Mouse (Mus musculus) lung, embryonic 16.5 days (tissue): ENCODE data around the gene P2rx5. TPM values are rescaled to one million over a fixed set of nuclear protein-coding genes. Genes with fewer than 3 reads are reported as not detected.

Experiments used
- ATAC-seq: fragments of 200-750 bp; cut with Nextera tagmentation; 2 replicates; pipeline ENCODE4 v1.8.0; 2017; ENCODE audit warnings: low read depth, mild to moderate bottlenecking, moderate library complexity
- H3K27ac ChIP-seq: fragments of 300-500 bp; sonication (generic); 2 replicates; pipeline ENCODE4 v1.5.1; 2014; ENCODE audit warnings: mild to moderate bottlenecking, control low read depth, low read length
- H3K27me3 ChIP-seq: fragments of 300-500 bp; sonication (generic); 2 replicates; pipeline ENCODE4 v1.6.1; 2014; ENCODE audit warnings: low read depth, low read length, mixed read lengths; ENCODE audit not compliant: control insufficient read depth, insufficient read depth
- H3K36me3 ChIP-seq: fragments of 300-500 bp; sonication (generic); 2 replicates; pipeline ENCODE4 v1.6.1; 2014; ENCODE audit warnings: low read length; ENCODE audit not compliant: control insufficient read depth, insufficient read depth
- H3K4me1 ChIP-seq: fragments of 300-500 bp; sonication (generic); replicated peaks from 2 replicates; pipeline ENCODE4 v1.6.1; 2014; ENCODE audit warnings: low read length, mixed read lengths; ENCODE audit not compliant: control insufficient read depth, insufficient read depth
- H3K4me2 ChIP-seq: fragments of 300-500 bp; sonication (generic); 2 replicates; pipeline ENCODE4 v1.6.1; 2014; ENCODE audit warnings: low read depth, low read length, control low read depth
- H3K4me3 ChIP-seq: fragments of 300-500 bp; sonication (generic); 2 replicates; pipeline ENCODE4 v1.5.1; 2014; ENCODE audit warnings: mild to moderate bottlenecking, low read length, control low read depth
- H3K9ac ChIP-seq: fragments of 300-500 bp; sonication (generic); 2 replicates; pipeline ENCODE4 v1.6.1; 2014; ENCODE audit warnings: low read length, control low read depth
- H3K9me3 ChIP-seq: fragments of 300-500 bp; sonication (generic); 2 replicates; pipeline ENCODE4 v1.6.1; 2016; ENCODE audit warnings: low read length; ENCODE audit not compliant: control insufficient read depth
- WGBS: fragments of 180-500 bp; shearing (Covaris S2); extraction: QIAGEN DNeasy Blood & Tissue Kit; methylation state at CpG from one replicate; pipeline ENCODE4 v1.1.7; 2014; 5-methylcytosine and 5-hydroxymethylcytosine counted together
- polyA plus RNA-seq: library from polyadenylated mRNA; unstranded; fragments of >200 nt; fragmentation: Nextera tagmentation; extraction: Ambion mirVana; gene quantifications from 2 replicates; pipeline ENCODE4 v1.2.1, GENCODE M21; 2015

Gene P2rx5
- polyA plus RNA-seq, 1 experiment from 2014 or later, result 0.18 TPM

- Histone ChIP-seq H3K4me3 (no peak overlapping the region), H3K9me3 (no peaks in the 10 kb centered on the region), H3K9ac (no peak overlapping the region), H3K36me3 (no peaks in the 10 kb centered on the region), H3K4me2 (no peak overlapping the region), H3K4me1 (peaks cover 12% of the 10 kb centered on the region), H3K27ac (no peak overlapping the region), H3K27me3 (no peaks in the 10 kb centered on the region)
- WGBS, result 31% methylated on average over 4 of the region's 4 CpGs
- no peak for ATAC-seq
Measured at GRCm38 (mm10) chr11:73201597-73201996, 41.4 kb downstream of the P2rx5 start.

GRCm38 (mm10) chr11:73203895-73204294, 43.7 kb downstream of the P2rx5 start:
- Histone ChIP-seq H3K4me1 (peaks cover 4% of the 10 kb centered on the region), H3K27ac (no peak overlapping the region), H3K4me2 (no peak overlapping the region), H3K4me3 (no peak overlapping the region), H3K9me3 (no peaks in the 10 kb centered on the region), H3K9ac (no peak overlapping the region), H3K27me3 (no peaks in the 10 kb centered on the region), H3K36me3 (no peaks in the 10 kb centered on the region)
- WGBS, result 77% methylated on average over 8 of the region's 8 CpGs
- ATAC-seq, result no peak

GRCm38 (mm10) chr11:73205194-73205593, 45.0 kb downstream of the P2rx5 start:
- Histone ChIP-seq H3K4me1 (no peaks in the 10 kb centered on the region), H3K36me3 (no peaks in the 10 kb centered on the region), H3K4me3 (no peak overlapping the region), H3K9me3 (no peaks in the 10 kb centered on the region), H3K9ac (no peak overlapping the region), H3K4me2 (no peak overlapping the region), H3K27ac (no peak overlapping the region), H3K27me3 (no peaks in the 10 kb centered on the region)
- WGBS, result 57% methylated on average over 7 of the region's 7 CpGs
- ATAC-seq, result no peak

GRCm38 (mm10) chr11:73207621-73208020, 47.4 kb downstream of the P2rx5 start:
- Histone ChIP-seq H3K4me2 (no peak overlapping the region), H3K9ac (no peak overlapping the region), H3K27ac (no peak overlapping the region), H3K4me3 (no peak overlapping the region), H3K4me1 (no peaks in the 10 kb centered on the region), H3K27me3 (no peaks in the 10 kb centered on the region), H3K9me3 (no peaks in the 10 kb centered on the region), H3K36me3 (no peaks in the 10 kb centered on the region)
- 84% methylated on average over 2 of the region's 2 CpGs for WGBS
- no peak for ATAC-seq

- WGBS, result 61% methylated on average over 3 of the region's 3 CpGs
- no peak for ATAC-seq
- H3K27ac ChIP-seq, result no peak overlapping the region
- no peaks in the 10 kb centered on the region for H3K9me3 ChIP-seq
- no peaks in the 10 kb centered on the region for H3K36me3 ChIP-seq
- no peak overlapping the region for H3K4me3 ChIP-seq
- H3K4me1 ChIP-seq, result no peaks in the 10 kb centered on the region
- no peak overlapping the region for H3K4me2 ChIP-seq
- H3K9ac ChIP-seq, result no peak overlapping the region
- H3K27me3 ChIP-seq, result no peaks in the 10 kb centered on the region
Measured at GRCm38 (mm10) chr11:73213956-73214355, 53.7 kb downstream of the P2rx5 start.

- ATAC-seq, result no peak
- no peak overlapping the region for H3K4me2 ChIP-seq
- no peak overlapping the region for H3K27ac ChIP-seq
- no peak overlapping the region for H3K4me3 ChIP-seq
- 52% methylated on average over 2 of the region's 2 CpGs for WGBS
- no peaks in the 10 kb centered on the region for H3K27me3 ChIP-seq
- no peaks in the 10 kb centered on the region for H3K9me3 ChIP-seq
- no peaks in the 10 kb centered on the region for H3K36me3 ChIP-seq
- H3K9ac ChIP-seq, result no peak overlapping the region
- H3K4me1 ChIP-seq, result no peaks in the 10 kb centered on the region
Measured at GRCm38 (mm10) chr11:73219671-73220070, 59.5 kb downstream of the P2rx5 start.

GRCm38 (mm10) chr11:73220651-73221050, 60.4 kb downstream of the P2rx5 start:
- Histone ChIP-seq H3K27ac (no peak overlapping the region), H3K9ac (no peak overlapping the region), H3K4me1 (no peaks in the 10 kb centered on the region), H3K4me2 (no peak overlapping the region), H3K27me3 (no peaks in the 10 kb centered on the region), H3K36me3 (no peaks in the 10 kb centered on the region), H3K9me3 (no peaks in the 10 kb centered on the region), H3K4me3 (no peak overlapping the region)
- 86% methylated on average over 1 of the region's 1 CpGs for WGBS
- no peak for ATAC-seq

Other genes with a start within 250 kb of the P2rx5 start
- gene Atp2a3, start 199.3 kb upstream of the P2rx5 start, polyA plus RNA-seq, result 21.7 and 23.2 TPM in 2 replicates
- gene P2rx1, start 161.3 kb upstream of the P2rx5 start, polyA plus RNA-seq, result 2.2 and 2.6 TPM in 2 replicates
- gene Camkk1, start 141.4 kb upstream of the P2rx5 start, polyA plus RNA-seq, result 7.3 and 7.5 TPM in 2 replicates
- gene Ncbp3, start 112.6 kb upstream of the P2rx5 start, polyA plus RNA-seq, result 11.2 and 11.7 TPM in 2 replicates
- gene Itgae, start 69.8 kb upstream of the P2rx5 start, polyA plus RNA-seq, result 0.63 and 0.68 TPM in 2 replicates
- 16.8 and 18.4 TPM in 2 replicates for gene Haspin, start 22.1 kb upstream of the P2rx5 start, polyA plus RNA-seq
- 117 and 121 TPM in 2 replicates for gene Emc6, start 16.6 kb downstream of the P2rx5 start, polyA plus RNA-seq
- 275 and 278 TPM in 2 replicates for gene Tax1bp3, start 16.7 kb downstream of the P2rx5 start, polyA plus RNA-seq
- 14.9 and 16.4 TPM in 2 replicates for gene Ctns, start 38.6 kb downstream of the P2rx5 start, polyA plus RNA-seq
- gene Shpk, start 39.0 kb downstream of the P2rx5 start, polyA plus RNA-seq, result 1.6 and 2.3 TPM in 2 replicates
- gene Trpv1, start 73.9 kb downstream of the P2rx5 start, polyA plus RNA-seq, result 0.05 TPM in 1 of 2 replicates, not detected in the other
- 0.13 and 0.14 TPM in 2 replicates for gene Trpv3, start 107.0 kb downstream of the P2rx5 start, polyA plus RNA-seq
- 1.4 and 1.8 TPM in 2 replicates for gene Aspa, start 169.2 kb downstream of the P2rx5 start, polyA plus RNA-seq
- gene Gm49340, start 169.3 kb downstream of the P2rx5 start, polyA plus RNA-seq, result not detected in 2 replicates
- gene Spata22, start 169.3 kb downstream of the P2rx5 start, polyA plus RNA-seq, result 0.21 TPM in 1 of 2 replicates, not detected in the other
- gene Olfr20, start 190.4 kb downstream of the P2rx5 start, polyA plus RNA-seq, result not detected in 2 replicates
- not detected in 2 replicates for gene Olfr376, start 210.8 kb downstream of the P2rx5 start, polyA plus RNA-seq
- gene Olfr1, start 239.2 kb downstream of the P2rx5 start, polyA plus RNA-seq, result not detected in 2 replicates